Mouse (Mus musculus) activated CD4-positive, CD25-positive, alpha-beta regulatory T cell, adult 4 months (primary cell): Measurements from ENCODE around the gene Crlf2. TPM values are rescaled to one million over a fixed set of nuclear protein-coding genes. Genes with fewer than 3 reads are reported as not detected.

Source experiments
- ATAC-seq: one replicate; pipeline ENCODE4 v1.8.0; 2017
- polyA plus RNA-seq, 2 experiments: library from polyadenylated mRNA; unstranded; fragments of 100-300 nt; shearing (Covaris generic); gene quantifications; one replicate each; pipeline ENCODE4 v1.2.1; 2017

Crlf2 gene
- 1 to 10 TPM; 7.7 to 9.8 TPM for polyA plus RNA-seq

- ATAC-seq = peak; percentile 60
Observed at GRCm38 (mm10) chr5:109558404-109559160, at the start of gene Crlf2. Gene Crlf2 (minus strand): TSS chr5:109558993.

- ATAC-seq = peak; percentile 78
Observed at GRCm38 (mm10) chr5:109602585-109602984, 43.8 kb upstream of the Crlf2 start.

GRCm38 (mm10) chr5:109601080-109601479 is 42.3 kb upstream of the Crlf2 start:
- peak; percentile 49 for ATAC-seq

GRCm38 (mm10) chr5:109598876-109599275 is 40.1 kb upstream of the Crlf2 start:
- ATAC-seq = no peak

- peak; percentile 65 for ATAC-seq
Observed at GRCm38 (mm10) chr5:109596647-109597046, 37.9 kb upstream of the Crlf2 start.

GRCm38 (mm10) chr5:109562829-109563228 is 4.0 kb upstream of the Crlf2 start:
- ATAC-seq = no peak

- no peak for ATAC-seq
Observed at GRCm38 (mm10) chr5:109559191-109559590, 398 bp upstream of the Crlf2 start.

GRCm38 (mm10) chr5:109558123-109558403 is 730 bp downstream of the Crlf2 start:
- ATAC-seq = peak; percentile 20

GRCm38 (mm10) chr5:109557321-109558122 is 1.3 kb downstream of the Crlf2 start:
- peak; percentile 50 for ATAC-seq

- ATAC-seq = peak; percentile 26
Observed at GRCm38 (mm10) chr5:109556591-109557320, 2.0 kb downstream of the Crlf2 start.

GRCm38 (mm10) chr5:109555676-109556571 is 2.9 kb downstream of the Crlf2 start:
- ATAC-seq = no peak

- ATAC-seq = no peak
Observed at GRCm38 (mm10) chr5:109555236-109555675, 3.5 kb downstream of the Crlf2 start.

- ATAC-seq = no peak
Observed at GRCm38 (mm10) chr5:109554091-109555050, 4.4 kb downstream of the Crlf2 start.

- ATAC-seq = no peak
Observed at GRCm38 (mm10) chr5:109553160-109553930, 5.4 kb downstream of the Crlf2 start.

- no peak for ATAC-seq
Observed at GRCm38 (mm10) chr5:109552541-109552940, 6.3 kb downstream of the Crlf2 start.

- no peak for ATAC-seq
Observed at GRCm38 (mm10) chr5:109552116-109552515, 6.7 kb downstream of the Crlf2 start.

- peak; percentile 7 for ATAC-seq
Observed at GRCm38 (mm10) chr5:109551041-109551765, 7.6 kb downstream of the Crlf2 start.

- no peak for ATAC-seq
Observed at GRCm38 (mm10) chr5:109550225-109550935, 8.4 kb downstream of the Crlf2 start.

GRCm38 (mm10) chr5:109548712-109549111 is 10.1 kb downstream of the Crlf2 start:
- peak; percentile 62 for ATAC-seq
